Mouse (Mus musculus) brain, embryonic 14.5 days (tissue): ENCODE results near the gene Aagab.

ENCODE experiments used
- CTCF ChIP-seq: fragments of 200-500 bp; IDR thresholded peaks from 2 replicates; pipeline ENCODE4 v1.5.1; 2012; ENCODE audit warnings: inconsistent platforms, mild to moderate bottlenecking, moderate library complexity, borderline replicate concordance; ENCODE audit not compliant: insufficient read depth, insufficient read length; ENCODE audit errors: extremely low read depth
- POLR2A ChIP-seq: fragments of 200-500 bp; IDR thresholded peaks from 2 replicates; pipeline ENCODE4 v1.6.1; 2012; ENCODE audit warnings: mild to moderate bottlenecking, inconsistent platforms, borderline replicate concordance; ENCODE audit not compliant: poor library complexity, insufficient read depth, insufficient read length, severe bottlenecking; ENCODE audit errors: extremely low read depth

- TF ChIP-seq POLR2A (no peak), CTCF (no peak)
Measured at GRCm38 (mm10) chr9:63561931-63562330, 40.5 kb upstream of the Aagab start.
